Mouse (Mus musculus) ovary, postnatal 14 days (tissue): ENCODE results near the gene A630073D07Rik.
"Not testable (repeated sequence)": the region's sequence is repeated elsewhere in the genome, so short reads cannot be mapped to it uniquely, and the experiment has no call there.

Experiments used
- DNase-seq: peaks from one replicate; pipeline ENCODE4 v3.0.0; 2022; ENCODE audit warnings: low spot score

The A630073D07Rik gene

DNA sequence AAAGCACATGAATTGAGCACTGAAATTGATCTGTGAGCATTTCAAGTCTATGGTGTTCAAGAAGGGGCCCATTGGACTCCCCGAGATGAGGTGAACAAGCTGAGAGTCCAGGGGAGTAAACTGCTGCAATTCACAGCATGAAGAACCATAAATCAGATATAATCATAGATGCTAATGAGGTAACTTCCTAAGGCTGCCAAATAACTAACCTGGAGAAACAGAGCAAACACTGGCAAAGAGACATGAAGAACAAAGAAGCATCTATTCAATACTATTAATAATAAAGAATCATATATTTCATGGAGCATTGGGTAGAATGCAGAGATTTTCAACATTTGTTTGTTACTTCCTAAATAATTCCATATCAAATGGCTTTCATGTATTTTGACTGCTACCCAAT, at the start of gene A630073D07Rik:
Gene A630073D07Rik, minus strand, starts transcription at position 101 of the 400 bp plus-strand sequence.
- DNase-seq, result no peak

DNA sequence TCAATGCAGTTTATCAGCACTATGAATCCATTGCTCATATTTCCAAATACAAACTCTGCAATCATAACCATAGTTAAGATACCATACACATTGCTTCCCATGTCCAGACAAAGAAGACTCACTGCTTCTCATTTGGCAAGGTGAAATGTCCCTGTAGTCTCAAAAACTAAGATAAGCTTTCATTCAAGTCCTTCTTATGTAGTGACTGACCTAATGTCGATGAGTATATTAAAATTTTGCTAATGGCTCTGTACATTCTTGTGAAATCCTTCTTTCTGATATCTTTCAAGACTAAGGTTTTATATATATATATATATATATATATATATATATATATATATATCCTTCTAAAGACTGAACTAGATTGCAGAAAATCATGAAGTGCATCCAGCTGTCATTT, 49.6 kb upstream of the A630073D07Rik start, which contains the start of gene Tas2r121:
Gene Tas2r121, minus strand, starts transcription at position 101 of the 400 bp plus-strand sequence.
- DNase-seq, result no peak

DNA sequence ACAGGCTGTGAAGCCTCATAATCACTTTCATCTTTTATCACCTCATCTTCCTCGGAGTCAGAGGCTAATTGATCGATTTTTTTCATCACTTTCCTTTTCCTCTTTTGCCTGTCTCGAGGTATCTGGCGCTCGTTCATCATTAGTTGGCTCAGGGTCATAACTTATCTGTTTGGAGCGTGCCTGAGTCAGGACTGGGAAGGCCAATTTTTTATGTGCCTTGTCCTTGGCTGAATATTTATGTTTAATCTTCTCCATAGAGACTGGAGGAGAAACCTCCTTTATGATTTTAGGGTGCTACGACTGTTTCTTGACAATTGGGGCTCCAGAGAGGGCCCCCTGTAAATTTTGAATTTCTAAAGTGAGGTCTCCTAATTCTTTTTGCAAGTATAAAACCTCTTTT, 40.3 kb upstream of the A630073D07Rik start:
- DNase-seq, result not testable (repeated sequence)

DNA sequence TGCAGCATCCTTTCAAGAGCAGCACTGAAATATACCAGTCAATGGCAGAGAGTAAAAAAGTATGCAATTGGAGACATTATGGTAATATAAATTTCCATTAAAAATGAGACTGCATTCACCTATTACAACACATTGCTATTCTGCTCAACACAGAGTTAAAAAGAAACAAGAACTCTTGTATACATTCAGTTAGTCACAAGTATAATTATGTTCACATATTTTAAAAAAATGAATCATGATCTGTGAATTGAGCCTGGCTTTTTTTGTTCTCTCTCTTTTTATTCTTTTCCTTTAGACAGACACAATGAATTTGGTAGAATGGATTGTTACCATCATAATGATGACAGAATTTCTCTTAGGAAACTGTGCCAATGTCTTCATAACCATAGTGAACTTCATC, 5.3 kb upstream of the A630073D07Rik start, which contains the start of gene Tas2r120:
Gene Tas2r120, plus strand, starts transcription at position 301 of the 400 bp plus-strand sequence.
- no peak for DNase-seq

DNA sequence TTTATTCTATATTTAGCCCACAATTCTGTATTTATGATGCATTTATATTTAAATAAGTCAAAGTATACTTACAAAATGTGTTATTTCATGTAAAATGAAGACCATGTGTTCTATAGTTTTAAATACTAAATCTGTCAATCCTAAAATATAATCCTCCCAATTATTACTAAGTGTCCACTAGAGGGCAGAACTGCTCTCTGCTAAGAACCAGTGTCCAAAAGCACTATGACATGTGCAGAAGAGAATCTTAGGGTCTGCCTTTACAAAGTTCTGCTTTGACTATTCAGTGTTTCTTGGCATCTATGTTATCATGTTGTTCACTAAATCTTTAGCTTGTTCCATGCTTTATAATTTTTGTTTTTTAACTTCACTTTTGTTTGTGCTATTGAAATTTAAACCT, 1.9 kb downstream of the A630073D07Rik start:
- no peak for DNase-seq

DNA sequence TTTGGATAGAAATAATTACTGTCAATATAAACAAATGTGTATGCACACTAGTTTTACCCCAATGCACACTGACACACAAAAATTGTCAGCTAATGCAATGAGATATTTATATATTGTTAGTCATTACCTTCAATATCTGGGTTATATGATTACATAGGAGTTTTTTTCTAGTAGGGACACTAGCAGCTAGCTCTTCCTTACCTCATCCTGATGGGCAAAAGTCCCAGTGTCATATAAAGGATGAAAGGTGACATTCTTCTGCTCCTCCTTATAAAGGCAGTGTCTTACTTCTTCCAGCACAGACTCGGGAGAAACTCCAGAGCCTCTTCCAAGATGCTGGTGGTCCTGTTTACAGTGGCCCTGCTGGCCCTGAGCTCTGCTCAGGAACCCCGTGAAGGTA, 55.7 kb downstream of the A630073D07Rik start, which contains the start of gene Prp2:
Gene Prp2, plus strand, starts transcription at position 301 of the 400 bp plus-strand sequence.
- not testable (repeated sequence) for DNase-seq
